Mouse (Mus musculus): ENCODE results near the gene Grtp1. TPM values are rescaled to one million over a fixed set of nuclear protein-coding genes. Genes with fewer than 3 reads are reported as not detected.

Grtp1 gene
- 15.7 and 17.7 TPM in 2 replicates for polyA plus RNA-seq (2014; fragmentation: Nextera tagmentation; extraction: Ambion mirVana)

GRCm38 (mm10) chr8:13200301-13201012 is at the start of gene Grtp1:
Gene Grtp1, minus strand, starts transcription at chr8:13200620.
- Histone ChIP-seq H3K27ac (replicated peaks; ENCODE audit: low read depth, low read length) (no peak within 1 kb of the TSS), H3K4me2 (ENCODE audit: low read depth, severe bottlenecking) (peak within 1 kb of the TSS; percentile 92), H3K27me3 (ENCODE audit: control insufficient read depth, insufficient read depth, low read length) (peaks cover 23% of the 10 kb centered on the region), H3K9me3 (ENCODE audit: control insufficient read depth, low read length) (no peaks in the 10 kb centered on the region), H3K36me3 (ENCODE audit: control insufficient read depth, insufficient read depth, low read length) (no peaks in the 10 kb centered on the region), H3K9ac (ENCODE audit: low read length) (peak within 1 kb of the TSS; percentile 70), H3K4me3 (ENCODE audit: low read depth, low read length) (peak within 1 kb of the TSS; percentile 83), H3K4me1 (ENCODE audit: control insufficient read depth, insufficient read depth, low read length) (no peaks in the 10 kb centered on the region)
- DNase-seq (ENCODE audit: low spot score) (peak; percentile 70), ATAC-seq (ENCODE audit: insufficient number of reproducible peaks, low FRiP score, low TSS enrichment, low read depth) (peak; percentile 62; the same call in 1 of the 2 replicates)
- under 1% methylated on average over 56 of the region's 58 CpGs for WGBS

- no peak for ATAC-seq (ENCODE audit: insufficient number of reproducible peaks, low FRiP score, low TSS enrichment, low read depth)
- Histone ChIP-seq H3K4me2 (ENCODE audit: low read depth, severe bottlenecking) (no peak overlapping the region), H3K27ac (replicated peaks; ENCODE audit: low read depth, low read length) (no peak overlapping the region), H3K36me3 (ENCODE audit: control insufficient read depth, insufficient read depth, low read length) (no peaks in the 10 kb centered on the region), H3K9ac (ENCODE audit: low read length) (no peak overlapping the region), H3K9me3 (ENCODE audit: control insufficient read depth, low read length) (no peaks in the 10 kb centered on the region), H3K4me3 (ENCODE audit: low read depth, low read length) (no peak overlapping the region), H3K27me3 (ENCODE audit: control insufficient read depth, insufficient read depth, low read length) (no peaks in the 10 kb centered on the region), H3K4me1 (ENCODE audit: control insufficient read depth, insufficient read depth, low read length) (no peaks in the 10 kb centered on the region)
- 86% methylated on average over 11 of the region's 11 CpGs for WGBS
- DNase-seq (ENCODE audit: low spot score): no peak
Observed at GRCm38 (mm10) chr8:13244343-13244880, 44.0 kb upstream of the Grtp1 start.

- no peak overlapping the region for H3K27ac ChIP-seq (replicated peaks; ENCODE audit: low read depth, low read length)
- no peak for DNase-seq (ENCODE audit: low spot score)
- no peaks in the 10 kb centered on the region for H3K9me3 ChIP-seq (ENCODE audit: control insufficient read depth, low read length)
- no peaks in the 10 kb centered on the region for H3K36me3 ChIP-seq (ENCODE audit: control insufficient read depth, insufficient read depth, low read length)
- no peak overlapping the region for H3K4me2 ChIP-seq (ENCODE audit: low read depth, severe bottlenecking)
- no peaks in the 10 kb centered on the region for H3K4me1 ChIP-seq (ENCODE audit: control insufficient read depth, insufficient read depth, low read length)
- H3K9ac ChIP-seq (ENCODE audit: low read length): no peak overlapping the region
- H3K4me3 ChIP-seq (ENCODE audit: low read depth, low read length): no peak overlapping the region
- WGBS: 81% methylated on average over 10 of the region's 10 CpGs
- ATAC-seq (ENCODE audit: insufficient number of reproducible peaks, low FRiP score, low TSS enrichment, low read depth): no peak
- no peaks in the 10 kb centered on the region for H3K27me3 ChIP-seq (ENCODE audit: control insufficient read depth, insufficient read depth, low read length)
Observed at GRCm38 (mm10) chr8:13242985-13243870, 42.8 kb upstream of the Grtp1 start.

DNA sequence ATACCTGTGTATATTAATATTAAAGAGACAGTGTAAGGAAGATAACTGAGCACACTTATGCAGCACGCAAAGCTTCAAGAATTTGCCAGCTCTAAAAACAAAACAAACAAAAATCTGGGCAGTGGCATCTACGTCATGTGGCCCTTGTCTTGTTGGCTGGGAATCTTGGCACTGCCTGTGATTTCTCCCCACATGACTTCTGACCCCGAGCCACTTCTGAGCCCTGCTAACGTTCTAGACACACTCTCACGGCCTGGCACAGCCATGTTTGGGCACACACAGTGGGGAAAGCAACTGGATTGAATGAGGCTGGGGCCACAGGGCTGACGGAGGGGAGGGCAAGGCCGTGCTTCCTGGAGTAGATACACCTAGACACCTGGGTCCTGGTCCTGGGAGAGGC is 40.3 kb upstream of the Grtp1 start:
- H3K4me3 ChIP-seq (ENCODE audit: low read depth, low read length): no peak overlapping the region
- DNase-seq (ENCODE audit: low spot score): no peak
- H3K4me1 ChIP-seq (ENCODE audit: control insufficient read depth, insufficient read depth, low read length): no peaks in the 10 kb centered on the region
- ATAC-seq (ENCODE audit: insufficient number of reproducible peaks, low FRiP score, low TSS enrichment, low read depth): no peak
- H3K9ac ChIP-seq (ENCODE audit: low read length): no peak overlapping the region
- no peak overlapping the region for H3K27ac ChIP-seq (replicated peaks; ENCODE audit: low read depth, low read length)
- H3K9me3 ChIP-seq (ENCODE audit: control insufficient read depth, low read length): no peaks in the 10 kb centered on the region
- 82% methylated on average over 7 of the region's 7 CpGs for WGBS
- no peak overlapping the region for H3K4me2 ChIP-seq (ENCODE audit: low read depth, severe bottlenecking)
- no peaks in the 10 kb centered on the region for H3K36me3 ChIP-seq (ENCODE audit: control insufficient read depth, insufficient read depth, low read length)
- H3K27me3 ChIP-seq (ENCODE audit: control insufficient read depth, insufficient read depth, low read length): no peaks in the 10 kb centered on the region

- ATAC-seq (ENCODE audit: insufficient number of reproducible peaks, low FRiP score, low TSS enrichment, low read depth): no peak
- no peaks in the 10 kb centered on the region for H3K36me3 ChIP-seq (ENCODE audit: control insufficient read depth, insufficient read depth, low read length)
- DNase-seq (ENCODE audit: low spot score): no peak
- no peak overlapping the region for H3K27ac ChIP-seq (replicated peaks; ENCODE audit: low read depth, low read length)
- H3K9ac ChIP-seq (ENCODE audit: low read length): no peak overlapping the region
- H3K9me3 ChIP-seq (ENCODE audit: control insufficient read depth, low read length): no peaks in the 10 kb centered on the region
- no peaks in the 10 kb centered on the region for H3K4me1 ChIP-seq (ENCODE audit: control insufficient read depth, insufficient read depth, low read length)
- H3K4me3 ChIP-seq (ENCODE audit: low read depth, low read length): no peak overlapping the region
- WGBS: 87% methylated on average over 9 of the region's 9 CpGs
- H3K27me3 ChIP-seq (ENCODE audit: control insufficient read depth, insufficient read depth, low read length): no peaks in the 10 kb centered on the region
- H3K4me2 ChIP-seq (ENCODE audit: low read depth, severe bottlenecking): no peak overlapping the region
Observed at GRCm38 (mm10) chr8:13240055-13240454, 39.6 kb upstream of the Grtp1 start.

GRCm38 (mm10) chr8:13234803-13235202 is 34.4 kb upstream of the Grtp1 start:
- no peak overlapping the region for H3K4me3 ChIP-seq (ENCODE audit: low read depth, low read length)
- H3K9ac ChIP-seq (ENCODE audit: low read length): no peak overlapping the region
- no peaks in the 10 kb centered on the region for H3K36me3 ChIP-seq (ENCODE audit: control insufficient read depth, insufficient read depth, low read length)
- no peak for ATAC-seq (ENCODE audit: insufficient number of reproducible peaks, low FRiP score, low TSS enrichment, low read depth)
- no peaks in the 10 kb centered on the region for H3K9me3 ChIP-seq (ENCODE audit: control insufficient read depth, low read length)
- no peak overlapping the region for H3K4me2 ChIP-seq (ENCODE audit: low read depth, severe bottlenecking)
- H3K27me3 ChIP-seq (ENCODE audit: control insufficient read depth, insufficient read depth, low read length): no peaks in the 10 kb centered on the region
- no peak overlapping the region for H3K27ac ChIP-seq (replicated peaks; ENCODE audit: low read depth, low read length)
- 92% methylated on average over 13 of the region's 13 CpGs for WGBS
- no peak for DNase-seq (ENCODE audit: low spot score)
- H3K4me1 ChIP-seq (ENCODE audit: control insufficient read depth, insufficient read depth, low read length): no peaks in the 10 kb centered on the region; the same call in 1 of the 2 replicates

- H3K4me2 ChIP-seq (ENCODE audit: low read depth, severe bottlenecking): no peak overlapping the region
- no peak for DNase-seq (ENCODE audit: low spot score)
- H3K9ac ChIP-seq (ENCODE audit: low read length): no peak overlapping the region
- peaks cover 11% of the 10 kb centered on the region for H3K4me1 ChIP-seq (ENCODE audit: control insufficient read depth, insufficient read depth, low read length)
- no peaks in the 10 kb centered on the region for H3K36me3 ChIP-seq (ENCODE audit: control insufficient read depth, insufficient read depth, low read length)
- no peak overlapping the region for H3K4me3 ChIP-seq (ENCODE audit: low read depth, low read length)
- 93% methylated on average over 4 of the region's 4 CpGs for WGBS
- H3K27me3 ChIP-seq (ENCODE audit: control insufficient read depth, insufficient read depth, low read length): no peaks in the 10 kb centered on the region
- ATAC-seq (ENCODE audit: insufficient number of reproducible peaks, low FRiP score, low TSS enrichment, low read depth): no peak
- H3K27ac ChIP-seq (replicated peaks; ENCODE audit: low read depth, low read length): no peak overlapping the region
- H3K9me3 ChIP-seq (ENCODE audit: control insufficient read depth, low read length): no peaks in the 10 kb centered on the region
Observed at GRCm38 (mm10) chr8:13230471-13230870, 30.1 kb upstream of the Grtp1 start.

DNA sequence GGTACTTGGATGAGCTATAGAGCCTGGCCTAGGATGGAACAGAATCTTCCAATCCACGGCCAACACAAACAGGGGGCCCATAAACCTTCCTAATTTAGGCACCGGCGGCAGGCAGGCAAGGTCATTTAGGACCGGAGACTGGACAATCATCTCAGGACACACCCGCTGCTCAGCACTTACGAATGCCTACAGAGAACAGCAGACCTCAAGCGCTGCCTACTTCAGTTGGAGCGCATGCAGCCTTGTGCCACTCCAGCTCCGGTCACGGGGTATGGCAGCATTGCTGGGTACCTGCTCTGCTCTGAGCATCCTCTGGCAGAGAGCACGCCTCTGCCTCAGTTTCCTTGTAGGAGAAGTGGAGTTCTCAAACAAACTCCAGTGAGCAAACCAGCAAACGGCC is 29.4 kb upstream of the Grtp1 start:
- H3K27ac ChIP-seq (replicated peaks; ENCODE audit: low read depth, low read length): no peak overlapping the region; the same call in 1 of the 2 replicates
- no peaks in the 10 kb centered on the region for H3K36me3 ChIP-seq (ENCODE audit: control insufficient read depth, insufficient read depth, low read length)
- H3K9me3 ChIP-seq (ENCODE audit: control insufficient read depth, low read length): no peaks in the 10 kb centered on the region
- 60% methylated on average over 12 of the region's 12 CpGs for WGBS
- no peaks in the 10 kb centered on the region for H3K27me3 ChIP-seq (ENCODE audit: control insufficient read depth, insufficient read depth, low read length)
- no peak overlapping the region for H3K4me2 ChIP-seq (ENCODE audit: low read depth, severe bottlenecking)
- peaks cover 11% of the 10 kb centered on the region for H3K4me1 ChIP-seq (ENCODE audit: control insufficient read depth, insufficient read depth, low read length)
- ATAC-seq (ENCODE audit: insufficient number of reproducible peaks, low FRiP score, low TSS enrichment, low read depth) (no peak), DNase-seq (ENCODE audit: low spot score) (no peak)
- H3K4me3 ChIP-seq (ENCODE audit: low read depth, low read length): no peak overlapping the region
- H3K9ac ChIP-seq (ENCODE audit: low read length): no peak overlapping the region
